Mouse (Mus musculus): Measurements from ENCODE around the gene Fbxl7.

- TF ChIP-seq CTCF (IDR thresholded peaks at IDR 0.05; ENCODE audit: control insufficient read depth, insufficient read depth, insufficient read length) (no peak), MAX (IDR thresholded peaks at IDR 0.05) (no peak), MYOD1 (IDR thresholded peaks at IDR 0.05; ENCODE audit: control insufficient read depth, insufficient read length, low read depth) (no peak), MYOG (IDR thresholded peaks at IDR 0.05; ENCODE audit: control insufficient read depth, extremely low read depth, insufficient read length) (no peak), CEBPB (IDR thresholded peaks at IDR 0.05; ENCODE audit: low read depth) (no peak)
Observed at GRCm38 (mm10) chr15:26895761-26896160, 381 bp upstream of the Fbxl7 start.
